Mouse (Mus musculus) thymus, adult 2 months (tissue): ENCODE measurements at regions not wholly inside any gene's neighbourhood (a gene's known extent, or its start where the extent isn't known, plus 50 kb on each side); places are given as distances from the start of the nearest gene placed in this dataset.

Experiments
- CTCF ChIP-seq: fragments of 200-500 bp; IDR thresholded peaks from 2 replicates; pipeline ENCODE4 v1.5.1; 2012; ENCODE audit warnings: mild to moderate bottlenecking, control low read depth, low read length, moderate library complexity, borderline replicate concordance; ENCODE audit not compliant: control insufficient read depth, poor library complexity, insufficient read depth; ENCODE audit errors: extremely low read depth
- POLR2A ChIP-seq: fragments of 200-500 bp; IDR thresholded peaks from 2 replicates; pipeline ENCODE4 v1.6.1; 2012; ENCODE audit warnings: mild to moderate bottlenecking, low read length, control low read depth, moderate library complexity; ENCODE audit not compliant: control insufficient read depth, poor library complexity, insufficient read depth; ENCODE audit errors: extremely low read depth

- no peak for TF ChIP-seq CTCF
- no peak for TF ChIP-seq POLR2A
Measured at GRCm38 (mm10) chr9:74513887-74514286, 347.8 kb upstream of the Onecut1 start.
